Mouse (Mus musculus): Measurements from ENCODE around the gene Myo1a. TPM values are rescaled to one million over a fixed set of nuclear protein-coding genes. Genes with fewer than 3 reads are reported as not detected.

Gene Myo1a
- total and polyA plus RNA-seq, 2 experiments from 2014 or later = 0.04 TPM; not detected in 1

- Histone ChIP-seq H3K27me3 (ENCODE audit: control insufficient read depth, insufficient read depth, low read length) (no peaks in the 10 kb centered on the region), H3K27ac (ENCODE audit: low read depth) (peak overlapping the region; percentile 96), H3K4me1 (ENCODE audit: control insufficient read depth, insufficient read depth) (peaks cover 51% of the 10 kb centered on the region), H3K36me3 (replicated peaks; ENCODE audit: control insufficient read depth, insufficient read depth, low read length) (peaks cover 27% of the 10 kb centered on the region), H3K4me3 (ENCODE audit: low read depth, low read length) (peak overlapping the region; percentile 65), H3K9me3 (replicated peaks; ENCODE audit: control insufficient read depth, low read length) (no peaks in the 10 kb centered on the region), H3K9ac (replicated peaks; ENCODE audit: low read depth, low read length) (peak overlapping the region; percentile 68), H3K4me2 (ENCODE audit: low read depth, low read length) (peak overlapping the region; percentile 71)
- TF ChIP-seq CTCF (IDR thresholded peaks at IDR 0.05; ENCODE audit: low read depth) (no peak), EP300 (IDR thresholded peaks at IDR 0.05; ENCODE audit: low read depth) (no peak)
- DNase-seq (ENCODE audit: low spot score) (peak; percentile 34), ATAC-seq (ENCODE audit: insufficient read depth, low read depth) (no peak)
- 12% methylated on average over 14 of the region's 14 CpGs for WGBS
These were observed 39.4 kb upstream of the Myo1a start for GRCm38 (mm10) chr10:127665366-127666181.

- Histone ChIP-seq H3K9me3 (replicated peaks; ENCODE audit: control insufficient read depth, low read length) (no peaks in the 10 kb centered on the region), H3K36me3 (replicated peaks; ENCODE audit: control insufficient read depth, insufficient read depth, low read length) (peaks cover 22% of the 10 kb centered on the region), H3K27ac (ENCODE audit: low read depth) (peak within 1 kb of the TSS; percentile 96), H3K27me3 (ENCODE audit: control insufficient read depth, insufficient read depth, low read length) (no peaks in the 10 kb centered on the region), H3K9ac (replicated peaks; ENCODE audit: low read depth, low read length) (peak within 1 kb of the TSS; percentile 68), H3K4me3 (ENCODE audit: low read depth, low read length) (peak within 1 kb of the TSS; percentile 65), H3K4me1 (ENCODE audit: control insufficient read depth, insufficient read depth) (peaks cover 47% of the 10 kb centered on the region), H3K4me2 (ENCODE audit: low read depth, low read length) (peak within 1 kb of the TSS; percentile 71)
- peak; percentile 58 for ATAC-seq (ENCODE audit: insufficient read depth, low read depth)
- TF ChIP-seq EP300 (IDR thresholded peaks at IDR 0.05; ENCODE audit: low read depth) = no peak
- no peak for TF ChIP-seq CTCF (IDR thresholded peaks at IDR 0.05; ENCODE audit: low read depth)
- WGBS = under 1% methylated on average over 69 of the region's 73 CpGs
- DNase-seq (ENCODE audit: low spot score) = peak; percentile 88
These were observed 38.3 kb upstream of the Myo1a start, which contains the start of gene Nemp1 for GRCm38 (mm10) chr10:127666501-127667268. Gene Nemp1, plus strand, starts transcription at chr10:127666901.

GRCm38 (mm10) chr10:127667269-127668092 is 37.5 kb upstream of the Myo1a start:
- peaks cover 40% of the 10 kb centered on the region for H3K4me1 ChIP-seq (ENCODE audit: control insufficient read depth, insufficient read depth)
- under 1% methylated on average over 35 of the region's 35 CpGs for WGBS

GRCm38 (mm10) chr10:127668093-127669050 is 36.6 kb upstream of the Myo1a start, which contains the start of gene Nab2:
Gene Nab2, minus strand, starts transcription at chr10:127668568.
- no peaks in the 10 kb centered on the region for H3K9me3 ChIP-seq (replicated peaks; ENCODE audit: control insufficient read depth, low read length)
- DNase-seq (ENCODE audit: low spot score) (peak; percentile 87), ATAC-seq (ENCODE audit: insufficient read depth, low read depth) (peak; percentile 61)
- peak within 1 kb of the TSS; percentile 71 for H3K4me2 ChIP-seq (ENCODE audit: low read depth, low read length)
- peak within 1 kb of the TSS; percentile 96 for H3K27ac ChIP-seq (ENCODE audit: low read depth)
- peak within 1 kb of the TSS; percentile 65 for H3K4me3 ChIP-seq (ENCODE audit: low read depth, low read length)
- H3K36me3 ChIP-seq (replicated peaks; ENCODE audit: control insufficient read depth, insufficient read depth, low read length) = peaks cover 16% of the 10 kb centered on the region
- TF ChIP-seq CTCF (IDR thresholded peaks at IDR 0.05; ENCODE audit: low read depth) = 0 out of 2 replicates have a peak, but pooled peaks have one; percentile 1
- TF ChIP-seq EP300 (IDR thresholded peaks at IDR 0.05; ENCODE audit: low read depth) = no peak
- H3K4me1 ChIP-seq (ENCODE audit: control insufficient read depth, insufficient read depth) = peaks cover 32% of the 10 kb centered on the region
- H3K27me3 ChIP-seq (ENCODE audit: control insufficient read depth, insufficient read depth, low read length) = no peaks in the 10 kb centered on the region
- peak within 1 kb of the TSS; percentile 68 for H3K9ac ChIP-seq (replicated peaks; ENCODE audit: low read depth, low read length)
- WGBS = 2% methylated on average over 37 of the region's 40 CpGs

More at GRCm38 (mm10) chr10:127667269-127668092, 37.5 kb upstream of the Myo1a start:
- Histone ChIP-seq H3K27ac (ENCODE audit: low read depth) (peak overlapping the region; percentile 96), H3K4me3 (ENCODE audit: low read depth, low read length) (peak overlapping the region; percentile 65), H3K9me3 (replicated peaks; ENCODE audit: control insufficient read depth, low read length) (no peaks in the 10 kb centered on the region), H3K4me2 (ENCODE audit: low read depth, low read length) (peak overlapping the region; percentile 71), H3K36me3 (replicated peaks; ENCODE audit: control insufficient read depth, insufficient read depth, low read length) (peaks cover 22% of the 10 kb centered on the region), H3K27me3 (ENCODE audit: control insufficient read depth, insufficient read depth, low read length) (no peaks in the 10 kb centered on the region), H3K9ac (replicated peaks; ENCODE audit: low read depth, low read length) (peak overlapping the region; percentile 68)
- TF ChIP-seq EP300 (IDR thresholded peaks at IDR 0.05; ENCODE audit: low read depth) = no peak
- no peak for TF ChIP-seq CTCF (IDR thresholded peaks at IDR 0.05; ENCODE audit: low read depth)
- ATAC-seq (ENCODE audit: insufficient read depth, low read depth) (peak; percentile 78), DNase-seq (ENCODE audit: low spot score) (peak; percentile 95)
